8 mouse cellular contexts compared by ENCODE assay signal in the genomic region with DNA sequence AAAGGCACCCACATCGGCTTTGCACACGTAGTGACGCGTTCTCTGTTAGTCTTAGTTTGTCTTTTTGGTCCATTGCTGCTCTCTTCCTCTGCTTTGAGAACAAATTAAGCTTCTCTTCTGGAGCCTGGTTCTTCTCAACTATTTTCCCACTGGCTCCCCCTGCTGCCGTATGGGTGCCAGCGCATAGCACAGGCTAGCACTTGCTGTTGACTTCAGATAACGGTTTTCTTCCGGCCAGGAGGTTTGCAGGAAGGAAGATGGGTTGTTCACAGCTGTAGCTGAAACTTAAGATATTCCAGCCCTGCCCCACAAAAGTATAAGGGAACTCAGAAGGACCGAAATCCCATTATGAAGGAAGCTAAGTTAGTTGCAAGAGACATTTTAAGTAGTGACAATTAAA.
DNase-seq lines count a peak whose midpoint lies in the region; ATAC-seq and TF ChIP-seq lines count a peak whose summit lies in the region.

No protein-coding gene starts in this region.

- H3K9ac ChIP-seq in intestine, embryonic 14.5 days (ENCODE audit: low read length) = no peak overlapping the region
- H3K9ac ChIP-seq in intestine, embryonic 15.5 days = no peak overlapping the region
- H3K9ac ChIP-seq in stomach, postnatal 0 days (ENCODE audit: low read length) = no peak overlapping the region

- intact Hi-C loops in heart, postnatal 14 days (cut with DNase I) = loop anchor here (1.0 to 10.0 kb wide), 2 partner anchors 131 to 293 kb away; no protein-coding TSS in a partner anchor
- intact Hi-C loops in left cerebral cortex, adult 2 months (cut with DNase I) = loop anchor here (1.0 to 10.0 kb wide), 2 partner anchors 131 to 673 kb away; no protein-coding TSS in a partner anchor

- H3K4me1 ChIP-seq in intestine, embryonic 14.5 days (replicated peaks; ENCODE audit: control insufficient read depth, insufficient read depth, low read length) = peaks cover 12% of the 10 kb centered on the region; the same call in 1 of the 2 replicates
- peaks cover 9% of the 10 kb centered on the region for H3K4me1 ChIP-seq in intestine, embryonic 15.5 days (replicated peaks)
- H3K4me1 ChIP-seq in stomach, postnatal 0 days (replicated peaks; ENCODE audit: control insufficient read depth, insufficient read depth) = no peaks in the 10 kb centered on the region

- WGBS in intestine, embryonic 14.5 days = 30% methylated on average over 9 of the region's 9 CpGs
- WGBS in intestine, embryonic 15.5 days = 27% methylated on average over 9 of the region's 9 CpGs
- 28% methylated on average over 9 of the region's 9 CpGs for WGBS in stomach, postnatal 0 days

- no peak for ATAC-seq in intestine, embryonic 14.5 days (replicated peaks; ENCODE audit: low FRiP score, low TSS enrichment, low read depth)
- no peak for ATAC-seq in intestine, embryonic 15.5 days
- ATAC-seq in megakaryocyte-erythroid progenitor cell, adult 5-6 weeks (replicated peaks; ENCODE audit: low FRiP score, low TSS enrichment, poor library complexity, severe bottlenecking) = peak; percentile 85
- 0 out of 2 replicates have a peak, but pooled peaks have one; percentile 33 for ATAC-seq in stomach, postnatal 0 days (ENCODE audit: low FRiP score, low TSS enrichment)

- H3K27ac ChIP-seq in intestine, embryonic 14.5 days (ENCODE audit: low read depth) = no peak overlapping the region
- no peak overlapping the region for H3K27ac ChIP-seq in intestine, embryonic 15.5 days
- no peak overlapping the region for H3K27ac ChIP-seq in left cerebral cortex, adult 2 months
- no peak overlapping the region for H3K27ac ChIP-seq in stomach, postnatal 0 days (replicated peaks)

- H3K27me3 ChIP-seq in intestine, embryonic 14.5 days (replicated peaks; ENCODE audit: control insufficient read depth, insufficient read depth, low read length) = no peaks in the 10 kb centered on the region
- no peaks in the 10 kb centered on the region for H3K27me3 ChIP-seq in intestine, embryonic 15.5 days (replicated peaks)
- no peaks in the 10 kb centered on the region for H3K27me3 ChIP-seq in stomach, postnatal 0 days (ENCODE audit: control insufficient read depth, insufficient read depth, low read length)

- peak; percentile 89 for TF ChIP-seq CTCF in left cerebral cortex, adult 2 months (IDR thresholded peaks at IDR 0.05)
- TF ChIP-seq CTCF in stomach, postnatal 0 days (IDR thresholded peaks at IDR 0.05; ENCODE audit: low read depth) = peak; percentile 87

- no peak overlapping the region for H3K4me2 ChIP-seq in intestine, embryonic 14.5 days (ENCODE audit: low read length)
- H3K4me2 ChIP-seq in intestine, embryonic 15.5 days (replicated peaks) = no peak overlapping the region
- no peak overlapping the region for H3K4me2 ChIP-seq in stomach, postnatal 0 days (replicated peaks; ENCODE audit: low read depth)

- H3K4me3 ChIP-seq in intestine, embryonic 14.5 days (ENCODE audit: low read depth, low read length) = no peak overlapping the region
- no peak overlapping the region for H3K4me3 ChIP-seq in intestine, embryonic 15.5 days (replicated peaks)
- H3K4me3 ChIP-seq in left cerebral cortex, adult 2 months = no peak overlapping the region
- H3K4me3 ChIP-seq in stomach, postnatal 0 days (ENCODE audit: low read depth, low read length) = no peak overlapping the region

- H3K9me3 ChIP-seq in intestine, embryonic 14.5 days (ENCODE audit: control insufficient read depth, low read length) = no peaks in the 10 kb centered on the region
- no peaks in the 10 kb centered on the region for H3K9me3 ChIP-seq in intestine, embryonic 15.5 days
- no peaks in the 10 kb centered on the region for H3K9me3 ChIP-seq in stomach, postnatal 0 days (ENCODE audit: control insufficient read depth, low read length)

- TF ChIP-seq EP300 in stomach, postnatal 0 days (optimal IDR thresholded peaks at IDR 0.05) = no peak

- no peaks in the 10 kb centered on the region for H3K36me3 ChIP-seq in intestine, embryonic 14.5 days (ENCODE audit: control insufficient read depth, insufficient read depth, low read length)
- H3K36me3 ChIP-seq in intestine, embryonic 15.5 days = no peaks in the 10 kb centered on the region
- no peaks in the 10 kb centered on the region for H3K36me3 ChIP-seq in stomach, postnatal 0 days (ENCODE audit: control insufficient read depth, insufficient read depth, low read length)

- DNase-seq in intestine, embryonic 14.5 days (ENCODE audit: low spot score) = peak; percentile 83
- peak; percentile 86 for DNase-seq in adrenal gland, postnatal 10 days
- DNase-seq in embryo, embryonic 9.5 days (ENCODE audit: extremely low spot score) = peak; percentile 67
- peak; percentile 75 to 80 for DNase-seq in heart, postnatal 14 days
- DNase-seq in left cerebral cortex, adult 2 months (ENCODE audit: extremely low spot score in 1 of 2, low spot score in 2 of 2) = peak; percentile 74 to 78
- DNase-seq in stomach, postnatal 0 days (ENCODE audit: low spot score) = peak; percentile 71

Comparison
In these comparisons a context has a peak if more than half of its experiments do, and no peak if none do; other contexts are left out.
1. ATAC-seq: peak in megakaryocyte-erythroid progenitor cell, adult 5-6 weeks (single experiment) and stomach, postnatal 0 days (single experiment); none in intestine, embryonic 14.5 days (single experiment) and intestine, embryonic 15.5 days (single experiment).
2. Peak in every context shown above with its lines, with median percentiles within 50 percentile points of each other: DNase-seq.